Mouse (Mus musculus) liver, postnatal 0 days (tissue): ENCODE measurements at regions not wholly inside any gene's neighbourhood (a gene's known extent, or its start where the extent isn't known, plus 50 kb on each side); places are given as distances from the start of the nearest gene placed in this dataset.

ENCODE experiments used
- ATAC-seq: fragments of 200-750 bp; cut with Nextera tagmentation; 2 replicates; pipeline ENCODE4 v1.8.0; 2017; ENCODE audit warnings: mild to moderate bottlenecking, moderate library complexity
- DNase-seq: peaks from one replicate; pipeline ENCODE4 v3.0.0-alpha.2; 2016
- H3K27ac ChIP-seq: fragments of 300-500 bp; sonication (generic); 2 replicates; pipeline ENCODE4 v1.5.1; 2014; ENCODE audit warnings: antibody characterized with exemption, moderate library complexity, mild to moderate bottlenecking, low read depth
- H3K27me3 ChIP-seq: fragments of 300-500 bp; sonication (generic); 2 replicates; pipeline ENCODE4 v1.6.1; 2014; ENCODE audit warnings: low read length, control low read depth, mixed read lengths; ENCODE audit not compliant: insufficient read depth
- H3K36me3 ChIP-seq: fragments of 300-500 bp; sonication (generic); replicated peaks from 2 replicates; pipeline ENCODE4 v1.6.1; 2014; ENCODE audit warnings: mild to moderate bottlenecking, control low read depth, low read length, moderate library complexity, mixed read lengths; ENCODE audit not compliant: insufficient read depth
- H3K4me1 ChIP-seq: fragments of 300-500 bp; sonication (generic); 2 replicates; pipeline ENCODE4 v1.6.1; 2014; ENCODE audit warnings: antibody characterized with exemption, mild to moderate bottlenecking, control low read depth; ENCODE audit not compliant: insufficient read depth
- H3K4me2 ChIP-seq: fragments of 300-500 bp; sonication (generic); 2 replicates; pipeline ENCODE4 v1.6.1; 2014; ENCODE audit warnings: low read depth, mild to moderate bottlenecking, low read length, moderate library complexity, mixed read lengths
- H3K4me3 ChIP-seq: fragments of 300-500 bp; sonication (generic); 2 replicates; pipeline ENCODE4 v1.5.1; 2014; ENCODE audit warnings: low read depth, low read length
- H3K9ac ChIP-seq: fragments of 300-500 bp; sonication (generic); replicated peaks from 2 replicates; pipeline ENCODE4 v1.6.1; 2014; ENCODE audit warnings: mild to moderate bottlenecking, moderate library complexity
- H3K9me3 ChIP-seq: fragments of 300-500 bp; sonication (generic); 2 replicates; pipeline ENCODE4 v1.6.1; 2016; ENCODE audit warnings: mild to moderate bottlenecking, control low read depth, low read length, mixed read lengths
- CTCF ChIP-seq: sonication (generic); IDR thresholded peaks from 2 replicates; pipeline ENCODE4 v1.5.1; 2016; ENCODE audit warnings: antibody characterized with exemption, low read depth
- EP300 ChIP-seq: IDR thresholded peaks from 2 replicates; pipeline ENCODE4 v1.6.1; 2016; ENCODE audit warnings: antibody characterized with exemption, low read depth, mild to moderate bottlenecking
- WGBS: fragments of 180-500 bp; shearing (Covaris S2); extraction: QIAGEN DNeasy Blood & Tissue Kit; methylation state at CpG from one replicate; pipeline ENCODE4 v1.1.7; 2014; ENCODE audit not compliant: insufficient replicate concordance; 5-methylcytosine and 5-hydroxymethylcytosine counted together

- WGBS = 74% methylated on average over 5 of the region's 5 CpGs
Observed at GRCm38 (mm10) chr3:115604734-115605279, 110.1 kb downstream of the S1pr1 start.

GRCm38 (mm10) chr3:115604267-115604666, 110.6 kb downstream of the S1pr1 start:
- H3K9me3 ChIP-seq = no peaks in the 10 kb centered on the region
- H3K4me1 ChIP-seq = no peaks in the 10 kb centered on the region
- H3K4me3 ChIP-seq = no peak overlapping the region
- H3K27ac ChIP-seq = no peak overlapping the region
- H3K27me3 ChIP-seq = no peaks in the 10 kb centered on the region
- H3K4me2 ChIP-seq = no peak overlapping the region
- ATAC-seq = no peak
- WGBS = 76% methylated on average over 7 of the region's 7 CpGs
- no peak overlapping the region for H3K9ac ChIP-seq
- H3K36me3 ChIP-seq = no peaks in the 10 kb centered on the region
- no peak for DNase-seq
- no peak for TF ChIP-seq EP300
- TF ChIP-seq CTCF = no peak

More at GRCm38 (mm10) chr3:115604734-115605279, 110.1 kb downstream of the S1pr1 start:
- DNase-seq = no peak
- no peak overlapping the region for H3K4me3 ChIP-seq
- ATAC-seq = no peak
- no peak overlapping the region for H3K9ac ChIP-seq
- no peak overlapping the region for H3K27ac ChIP-seq
- no peak for TF ChIP-seq EP300
- no peak for TF ChIP-seq CTCF
- H3K27me3 ChIP-seq = no peaks in the 10 kb centered on the region
- H3K4me1 ChIP-seq = no peaks in the 10 kb centered on the region
- no peaks in the 10 kb centered on the region for H3K9me3 ChIP-seq
- no peaks in the 10 kb centered on the region for H3K36me3 ChIP-seq
- no peak overlapping the region for H3K4me2 ChIP-seq

GRCm38 (mm10) chr3:115603803-115604202, 111.1 kb downstream of the S1pr1 start:
- no peak for TF ChIP-seq CTCF
- no peak for TF ChIP-seq EP300
- Histone ChIP-seq H3K27me3 (no peaks in the 10 kb centered on the region), H3K9me3 (no peaks in the 10 kb centered on the region), H3K4me2 (no peak overlapping the region), H3K4me1 (no peaks in the 10 kb centered on the region), H3K27ac (no peak overlapping the region), H3K4me3 (no peak overlapping the region), H3K9ac (no peak overlapping the region), H3K36me3 (no peaks in the 10 kb centered on the region)
- 66% methylated on average over 3 of the region's 3 CpGs for WGBS
- ATAC-seq (no peak), DNase-seq (no peak)

DNA sequence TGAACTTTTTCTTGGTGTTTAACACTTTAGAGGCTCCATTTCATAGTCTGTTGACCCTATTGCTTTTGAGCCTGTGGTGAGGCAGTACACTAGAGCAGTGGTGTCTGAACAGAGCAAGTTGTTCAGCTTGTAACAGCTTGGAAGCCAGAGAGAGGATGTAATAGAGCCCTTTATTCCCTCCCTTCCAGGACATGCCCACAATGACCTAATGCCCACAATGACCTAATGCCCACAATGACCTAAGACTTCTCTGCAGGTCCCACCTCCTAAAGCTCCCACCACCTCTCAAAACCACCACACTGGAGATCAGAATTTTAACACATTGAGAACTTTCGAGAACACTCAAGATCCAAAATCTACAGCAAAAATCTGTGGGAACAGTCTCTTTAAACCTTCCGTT, 115.6 kb downstream of the S1pr1 start:
- no peak overlapping the region for H3K4me3 ChIP-seq
- H3K4me2 ChIP-seq = no peak overlapping the region
- TF ChIP-seq CTCF (no peak), EP300 (no peak)
- no peaks in the 10 kb centered on the region for H3K36me3 ChIP-seq
- no peak overlapping the region for H3K27ac ChIP-seq
- H3K9me3 ChIP-seq = no peaks in the 10 kb centered on the region
- ATAC-seq (no peak), DNase-seq (no peak)
- no peaks in the 10 kb centered on the region for H3K4me1 ChIP-seq
- no peak overlapping the region for H3K9ac ChIP-seq
- 87% methylated on average over 2 of the region's 2 CpGs for WGBS
- no peaks in the 10 kb centered on the region for H3K27me3 ChIP-seq

DNA sequence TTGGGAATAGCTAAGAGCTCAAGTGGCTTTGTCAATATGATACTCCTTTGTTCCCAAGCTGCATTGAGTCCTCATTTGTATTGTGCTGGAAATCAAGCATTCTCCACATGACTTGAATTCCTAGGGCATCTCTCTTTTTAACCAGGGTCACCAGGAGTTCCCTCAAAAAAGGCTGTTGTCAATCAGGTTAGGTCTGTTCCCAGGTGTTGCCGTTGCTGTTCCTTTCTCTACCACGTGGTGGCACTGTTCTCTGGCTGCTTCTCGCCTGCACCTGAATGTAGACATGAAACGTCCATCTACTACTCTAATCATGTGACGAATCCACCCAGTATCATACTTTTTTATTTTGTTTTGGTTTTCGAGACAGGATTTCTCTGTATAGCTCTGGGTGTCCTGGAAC, 118.3 kb downstream of the S1pr1 start:
- no peak overlapping the region for H3K4me2 ChIP-seq
- H3K9ac ChIP-seq = no peak overlapping the region
- 9% methylated on average over 6 of the region's 6 CpGs for WGBS
- no peak overlapping the region for H3K4me3 ChIP-seq
- H3K4me1 ChIP-seq = no peaks in the 10 kb centered on the region
- H3K36me3 ChIP-seq = no peaks in the 10 kb centered on the region
- peak; percentile 85 for DNase-seq
- no peaks in the 10 kb centered on the region for H3K27me3 ChIP-seq
- no peak overlapping the region for H3K27ac ChIP-seq
- TF ChIP-seq EP300 = no peak
- peak; percentile 96 for TF ChIP-seq CTCF
- no peaks in the 10 kb centered on the region for H3K9me3 ChIP-seq
- ATAC-seq = peak; percentile 64

- Histone ChIP-seq H3K9me3 (no peaks in the 10 kb centered on the region), H3K36me3 (no peaks in the 10 kb centered on the region), H3K27ac (no peak overlapping the region), H3K9ac (no peak overlapping the region), H3K4me2 (no peak overlapping the region), H3K4me1 (no peaks in the 10 kb centered on the region), H3K4me3 (no peak overlapping the region), H3K27me3 (no peaks in the 10 kb centered on the region)
- no peak for DNase-seq
- no peak for ATAC-seq
- TF ChIP-seq CTCF (no peak), EP300 (no peak)
- 69% methylated on average over 5 of the region's 5 CpGs for WGBS
Observed at GRCm38 (mm10) chr3:115590716-115591115, 124.2 kb downstream of the S1pr1 start.

- no peaks in the 10 kb centered on the region for H3K27me3 ChIP-seq
- H3K9me3 ChIP-seq = no peaks in the 10 kb centered on the region
- DNase-seq (no peak), ATAC-seq (no peak)
- no peak overlapping the region for H3K4me3 ChIP-seq
- H3K9ac ChIP-seq = no peak overlapping the region
- H3K36me3 ChIP-seq = no peaks in the 10 kb centered on the region
- H3K27ac ChIP-seq = no peak overlapping the region
- no peaks in the 10 kb centered on the region for H3K4me1 ChIP-seq
- WGBS = 74% methylated on average over 2 of the region's 2 CpGs
- H3K4me2 ChIP-seq = no peak overlapping the region
- TF ChIP-seq EP300 = no peak
- TF ChIP-seq CTCF = no peak
Observed at GRCm38 (mm10) chr3:115588585-115588984, 126.3 kb downstream of the S1pr1 start.
